Mouse (Mus musculus) neural tube, embryonic 11.5 days (tissue): ENCODE measurements around the gene Rpl32. TPM values are rescaled to one million over a fixed set of nuclear protein-coding genes. Genes with fewer than 3 reads are reported as not detected.
A peak's percentile ranks its signal among the peaks of the same experiment; 100 is the strongest.

ENCODE experiments used
- ATAC-seq: fragments of 200-750 bp; cut with Nextera tagmentation; 2 replicates; pipeline ENCODE4 v1.8.0; 2017; ENCODE audit warnings: moderate number of reproducible peaks, mild to moderate bottlenecking, moderate TSS enrichment, moderate library complexity; ENCODE audit not compliant: insufficient read depth, low FRiP score, low TSS enrichment
- DNase-seq: peaks from one replicate; pipeline ENCODE4 v3.0.0-alpha.2; 2015; ENCODE audit warnings: low spot score
- H3K27ac ChIP-seq: fragments of 300-500 bp; sonication (generic); 2 replicates; pipeline ENCODE4 v1.5.1; 2014; ENCODE audit warnings: low read depth, mild to moderate bottlenecking, low read length
- H3K27me3 ChIP-seq: fragments of 300-500 bp; sonication (generic); 2 replicates; pipeline ENCODE4 v1.6.1; 2014; ENCODE audit warnings: mild to moderate bottlenecking, low read length, mixed read lengths; ENCODE audit not compliant: control insufficient read depth, insufficient read depth
- H3K36me3 ChIP-seq: fragments of 300-500 bp; sonication (generic); 2 replicates; pipeline ENCODE4 v1.6.1; 2014; ENCODE audit warnings: mild to moderate bottlenecking, low read length, moderate library complexity, mixed read lengths; ENCODE audit not compliant: control insufficient read depth, insufficient read depth
- H3K4me1 ChIP-seq: fragments of 300-500 bp; sonication (generic); 2 replicates; pipeline ENCODE4 v1.6.1; 2014; ENCODE audit warnings: low read length, mixed read lengths; ENCODE audit not compliant: control insufficient read depth, insufficient read depth
- H3K4me2 ChIP-seq: fragments of 300-500 bp; sonication (generic); 2 replicates; pipeline ENCODE4 v1.6.1; 2014; ENCODE audit warnings: low read depth, mild to moderate bottlenecking, moderate library complexity
- H3K4me3 ChIP-seq: fragments of 300-500 bp; sonication (generic); 2 replicates; pipeline ENCODE4 v1.5.1; 2014; ENCODE audit warnings: low read depth, low read length
- H3K9ac ChIP-seq: fragments of 300-500 bp; sonication (generic); 2 replicates; pipeline ENCODE4 v1.6.1; 2014; ENCODE audit warnings: mild to moderate bottlenecking, low read length
- H3K9me3 ChIP-seq: fragments of 300-500 bp; sonication (generic); 2 replicates; pipeline ENCODE4 v1.6.1; 2016; ENCODE audit warnings: low read length; ENCODE audit not compliant: control insufficient read depth
- WGBS: fragments of 180-500 bp; shearing (Covaris S2); extraction: QIAGEN DNeasy Blood & Tissue Kit; methylation state at CpG from one replicate; pipeline ENCODE4 v1.1.7; 2014; 5-methylcytosine and 5-hydroxymethylcytosine counted together
- microRNA-seq: library from miRNA; unstranded; fragments of <30 nt; microRNA quantifications from one replicate; pipeline ENCODE4, GENCODE M21; 2016
- polyA plus RNA-seq: library from polyadenylated mRNA; unstranded; fragments of >200 nt; fragmentation: Nextera tagmentation; extraction: Ambion mirVana; gene quantifications from 2 replicates; pipeline ENCODE4 v1.2.1, GENCODE M21; 2014

Gene Rpl32
- polyA plus RNA-seq, 1 experiment from 2014 or later, result 1,610 TPM

DNA sequence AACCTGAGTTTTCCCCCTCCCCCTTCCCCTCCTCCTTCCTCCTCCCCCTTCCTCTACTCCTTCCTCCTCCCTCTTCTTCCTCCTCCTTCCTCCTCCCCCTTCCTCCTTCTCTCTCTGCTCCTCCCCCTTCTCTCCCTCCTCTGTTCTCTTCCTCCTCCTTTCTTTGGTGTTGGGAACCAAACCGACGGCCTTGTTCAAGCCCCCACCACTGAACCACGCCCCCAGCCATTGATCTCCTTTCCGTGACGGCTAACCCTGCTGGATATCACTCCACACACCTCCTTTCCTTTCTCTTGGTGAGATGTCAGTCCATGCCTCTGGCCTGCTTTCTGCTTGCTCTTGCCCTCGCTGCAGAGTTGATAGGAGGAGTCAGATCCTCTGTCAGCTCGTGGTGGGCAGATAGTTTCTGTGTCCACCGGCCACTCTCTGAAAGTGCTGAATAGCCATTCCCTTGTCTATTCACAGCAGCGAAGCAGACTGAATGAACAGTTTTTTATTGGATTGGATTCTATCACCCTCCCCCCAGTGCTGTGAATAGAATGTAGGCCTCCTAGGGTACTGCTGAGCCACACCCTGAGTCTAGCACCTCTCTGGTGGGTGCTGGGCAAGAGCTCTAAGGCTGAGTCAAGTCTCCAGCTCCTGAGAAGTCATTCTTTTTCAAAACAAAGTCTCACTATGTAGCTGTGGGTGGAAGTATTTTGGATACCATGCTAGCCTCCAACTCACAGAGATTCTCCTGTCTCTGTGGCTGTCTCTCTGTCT is 46.4 kb downstream of the Rpl32 start, which contains the start of gene Tmem40:
Tmem40 (minus strand) TSS at position 416 of the 762 bp plus-strand sequence.
- ATAC-seq (peak; percentile 21; the same call in 1 of the 2 replicates), DNase-seq (peak; percentile 61)
- Histone ChIP-seq H3K4me1 (peaks cover 11% of the 10 kb centered on the region), H3K9me3 (no peaks in the 10 kb centered on the region), H3K27ac (peak within 1 kb of the TSS; percentile 62), H3K4me3 (no peak within 1 kb of the TSS), H3K9ac (no peak within 1 kb of the TSS), H3K36me3 (no peaks in the 10 kb centered on the region), H3K4me2 (no peak within 1 kb of the TSS), H3K27me3 (no peaks in the 10 kb centered on the region)
- WGBS, result 2% methylated on average over 9 of the region's 9 CpGs

DNA sequence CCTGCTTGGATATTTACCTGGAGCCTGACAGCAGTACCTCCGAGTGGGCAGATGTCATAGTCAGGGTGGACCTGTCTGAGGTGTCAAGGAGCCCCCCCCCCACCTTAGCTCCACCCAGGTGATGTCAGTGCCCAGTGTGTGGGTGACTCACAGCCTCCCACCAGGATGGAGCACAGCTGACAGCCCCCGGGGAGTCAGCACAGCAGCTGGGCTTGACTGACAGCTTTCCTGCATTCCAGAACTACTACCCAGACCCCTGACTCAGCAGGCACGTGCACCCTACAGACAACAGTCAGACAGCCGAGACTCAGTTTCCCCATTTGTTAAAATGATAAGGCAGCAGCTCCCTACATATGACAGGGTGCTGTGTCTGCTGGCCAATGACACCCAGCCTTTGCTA is 47.6 kb downstream of the Rpl32 start:
- no peak overlapping the region for H3K27ac ChIP-seq
- no peaks in the 10 kb centered on the region for H3K27me3 ChIP-seq
- ATAC-seq (no peak), DNase-seq (no peak)
- no peaks in the 10 kb centered on the region for H3K9me3 ChIP-seq
- no peaks in the 10 kb centered on the region for H3K36me3 ChIP-seq
- H3K9ac ChIP-seq, result no peak overlapping the region
- H3K4me1 ChIP-seq, result peaks cover 11% of the 10 kb centered on the region
- H3K4me2 ChIP-seq, result no peak overlapping the region
- H3K4me3 ChIP-seq, result no peak overlapping the region
- 73% methylated on average over 4 of the region's 4 CpGs for WGBS

DNA sequence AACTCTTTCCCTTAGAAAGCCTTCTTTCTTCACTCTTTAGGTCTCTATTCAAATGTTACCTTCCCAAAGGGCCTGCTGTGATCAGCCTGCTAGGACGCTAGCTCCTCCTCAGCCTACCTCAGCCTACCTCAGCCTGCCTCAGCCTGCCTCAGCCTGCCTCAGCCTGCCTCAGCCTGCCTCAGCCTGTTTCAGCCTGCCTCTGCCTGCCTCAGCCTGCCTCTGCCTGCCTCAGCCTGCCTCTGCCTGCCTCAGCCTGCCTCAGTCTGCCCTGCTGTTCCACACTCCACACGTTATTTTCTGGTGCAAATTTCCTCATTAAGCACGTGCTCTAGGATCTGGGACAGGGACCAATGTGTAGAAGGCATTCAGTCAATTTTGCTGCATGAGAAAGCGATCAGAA is 48.4 kb downstream of the Rpl32 start:
- DNase-seq, result no peak
- Histone ChIP-seq H3K27ac (no peak overlapping the region), H3K9ac (no peak overlapping the region), H3K4me3 (no peak overlapping the region), H3K36me3 (no peaks in the 10 kb centered on the region), H3K4me2 (no peak overlapping the region), H3K27me3 (no peaks in the 10 kb centered on the region), H3K9me3 (no peaks in the 10 kb centered on the region), H3K4me1 (peaks cover 11% of the 10 kb centered on the region)
- ATAC-seq, result no peak
- WGBS, result 89% methylated on average over 4 of the region's 4 CpGs

DNA sequence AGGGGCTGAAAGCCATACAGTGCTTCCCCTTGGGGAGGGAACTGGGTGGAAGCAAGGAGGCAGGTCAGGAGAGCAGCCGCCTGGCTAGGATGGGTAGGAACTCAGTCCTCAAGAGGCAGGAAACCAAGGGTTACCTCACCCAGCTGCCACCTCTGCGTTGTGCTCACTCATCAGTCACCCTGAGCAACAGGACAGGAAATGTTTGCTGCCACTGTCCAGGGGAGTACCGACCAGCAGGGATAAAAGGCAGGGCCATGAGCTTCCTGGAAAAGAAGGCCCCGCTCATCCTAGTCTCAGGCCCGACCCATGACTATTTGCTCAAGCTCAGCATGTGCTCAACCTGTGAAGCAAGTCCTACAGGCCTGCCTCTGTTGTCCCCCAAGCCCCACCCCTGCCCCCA is 49.1 kb downstream of the Rpl32 start:
- no peak overlapping the region for H3K4me3 ChIP-seq
- no peak overlapping the region for H3K4me2 ChIP-seq
- no peaks in the 10 kb centered on the region for H3K36me3 ChIP-seq
- 68% methylated on average over 5 of the region's 5 CpGs for WGBS
- no peak for ATAC-seq
- no peak overlapping the region for H3K27ac ChIP-seq
- no peaks in the 10 kb centered on the region for H3K9me3 ChIP-seq
- peaks cover 11% of the 10 kb centered on the region for H3K4me1 ChIP-seq
- H3K27me3 ChIP-seq, result no peaks in the 10 kb centered on the region
- H3K9ac ChIP-seq, result no peak overlapping the region
- no peak for DNase-seq

DNA sequence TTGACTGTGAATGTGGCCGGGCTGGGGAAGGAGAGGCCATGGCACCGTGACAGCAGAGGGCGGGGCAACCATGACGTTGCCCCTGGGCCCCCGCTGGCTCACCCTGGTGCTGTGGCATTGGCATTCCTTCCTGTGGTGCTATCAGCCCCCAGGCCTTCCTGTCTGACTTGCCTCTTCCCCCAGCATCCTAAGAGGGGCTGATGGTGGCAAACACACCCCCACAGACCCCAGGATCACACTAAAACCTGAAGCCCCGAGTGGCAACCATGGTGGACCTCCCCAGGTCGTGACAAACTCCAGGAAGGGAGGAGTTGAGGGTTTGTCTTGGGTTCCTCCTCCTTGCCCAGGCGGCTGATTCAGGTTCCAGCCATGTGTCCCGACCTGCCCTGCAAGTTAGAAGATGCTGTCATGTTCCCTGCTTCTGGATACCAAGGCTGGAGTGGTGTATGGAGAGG is 49.5 kb downstream of the Rpl32 start:
- H3K9me3 ChIP-seq, result no peaks in the 10 kb centered on the region
- H3K27ac ChIP-seq, result no peak overlapping the region
- H3K27me3 ChIP-seq, result no peaks in the 10 kb centered on the region
- no peak overlapping the region for H3K4me2 ChIP-seq
- WGBS, result 64% methylated on average over 9 of the region's 9 CpGs
- H3K9ac ChIP-seq, result no peak overlapping the region
- no peak for DNase-seq
- no peak for ATAC-seq
- H3K4me1 ChIP-seq, result peaks cover 9% of the 10 kb centered on the region
- no peak overlapping the region for H3K4me3 ChIP-seq
- H3K36me3 ChIP-seq, result no peaks in the 10 kb centered on the region

DNA sequence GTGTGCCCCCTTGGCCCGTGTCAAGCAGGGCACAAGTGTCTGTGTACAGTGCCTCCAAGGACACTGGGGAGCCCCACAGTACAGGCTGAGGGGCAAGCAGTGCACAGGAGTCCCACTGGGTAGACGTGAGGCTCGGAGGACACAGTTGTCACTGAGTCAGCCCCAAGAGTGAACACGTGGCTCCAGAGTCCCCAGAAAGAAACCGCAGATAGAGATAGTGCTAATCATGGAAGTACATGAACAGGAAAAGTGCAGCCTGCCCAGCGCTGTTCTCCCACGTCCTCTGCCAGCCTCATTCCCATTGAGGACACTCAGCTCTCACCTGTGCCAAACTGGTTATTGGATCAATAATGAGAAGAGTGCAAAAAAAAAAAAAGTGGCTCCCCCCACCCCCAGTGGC is 53.0 kb downstream of the Rpl32 start:
- H3K9me3 ChIP-seq, result no peaks in the 10 kb centered on the region
- no peaks in the 10 kb centered on the region for H3K27me3 ChIP-seq
- no peaks in the 10 kb centered on the region for H3K4me1 ChIP-seq
- no peaks in the 10 kb centered on the region for H3K36me3 ChIP-seq
- no peak overlapping the region for H3K4me2 ChIP-seq
- no peak overlapping the region for H3K27ac ChIP-seq
- 86% methylated on average over 7 of the region's 7 CpGs for WGBS
- DNase-seq (no peak), ATAC-seq (no peak)
- no peak overlapping the region for H3K9ac ChIP-seq
- no peak overlapping the region for H3K4me3 ChIP-seq

Small RNAs within 50 kb of the gene (microRNA-seq; reads per million reads assigned to microRNA genes)
- not detected for gene Mir7660

Other genes with a start within 250 kb of the Rpl32 start
- gene Mkrn2os, start 216.2 kb downstream of the Rpl32 start, polyA plus RNA-seq, result 0.12 TPM in 1 of 2 replicates, not detected in the other
- 29.2 and 33.1 TPM in 2 replicates for gene Mkrn2, start 206.8 kb downstream of the Rpl32 start, polyA plus RNA-seq
- gene Raf1, start 132.1 kb downstream of the Rpl32 start, polyA plus RNA-seq, result 158 and 161 TPM in 2 replicates
- gene Tmem40, start 46.3 kb downstream of the Rpl32 start, polyA plus RNA-seq, result 2.0 and 2.3 TPM in 2 replicates
- gene Cand2, start 34.2 kb downstream of the Rpl32 start, polyA plus RNA-seq, result 37.7 and 37.9 TPM in 2 replicates
- 0.80 and 1.4 TPM in 2 replicates for gene Efcab12, start 29.7 kb upstream of the Rpl32 start, polyA plus RNA-seq
- 19.7 and 20.8 TPM in 2 replicates for gene Mbd4, start 44.6 kb upstream of the Rpl32 start, polyA plus RNA-seq
- 24.4 and 31.6 TPM in 2 replicates for gene Ift122, start 44.7 kb upstream of the Rpl32 start, polyA plus RNA-seq
- not detected in 2 replicates for gene Rho, start 123.0 kb upstream of the Rpl32 start, polyA plus RNA-seq
- not detected in 2 replicates for gene H1foo, start 136.2 kb upstream of the Rpl32 start, polyA plus RNA-seq
- 23.8 and 28.7 TPM in 2 replicates for gene Plxnd1, start 186.3 kb upstream of the Rpl32 start, polyA plus RNA-seq